Mouse (Mus musculus): ENCODE results near the gene 1190002N15Rik. TPM values are rescaled to one million over a fixed set of nuclear protein-coding genes. Genes with fewer than 3 reads are reported as not detected.

The 1190002N15Rik gene
- polyA plus RNA-seq, 1 experiment from 2014 or later, result 14.2 TPM

DNA sequence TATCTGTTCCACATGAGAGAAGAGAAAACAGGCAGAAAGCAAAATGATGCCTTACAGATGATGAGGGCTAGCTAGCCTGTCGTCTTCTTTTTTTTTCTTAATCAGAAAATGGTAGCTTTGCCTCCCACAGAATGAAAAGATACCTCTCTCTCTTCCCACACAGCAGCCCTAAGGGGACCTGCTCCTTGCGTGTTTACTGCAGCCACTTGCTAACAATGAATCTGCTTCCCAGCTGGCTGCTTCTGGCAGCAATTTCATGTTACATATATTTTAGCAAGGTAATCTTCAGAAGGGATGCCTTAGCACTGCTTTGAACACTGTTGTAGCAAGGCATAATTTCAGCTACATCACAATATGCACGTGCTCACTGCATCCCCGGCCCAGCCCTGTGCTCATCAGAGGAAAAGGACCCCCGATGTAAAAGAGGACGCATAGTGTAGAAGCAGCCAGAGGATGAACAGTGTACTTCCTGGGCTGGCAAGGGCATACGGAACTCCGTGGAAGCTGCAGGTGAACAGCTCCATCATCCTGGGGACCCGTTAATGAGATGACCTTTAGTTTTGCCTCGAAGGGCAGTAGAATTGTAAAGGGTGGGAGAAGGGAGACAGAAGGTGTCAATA lies 64.8 kb downstream of the 1190002N15Rik start:
- Histone ChIP-seq H3K4me2 (no peak overlapping the region), H3K36me3 (no peaks in the 10 kb centered on the region), H3K27ac (no peak overlapping the region), H3K4me3 (no peak overlapping the region), H3K9ac (no peak overlapping the region), H3K27me3 (no peaks in the 10 kb centered on the region), H3K4me1 (peaks cover 14% of the 10 kb centered on the region; the same call in 1 of the 2 replicates), H3K9me3 (no peaks in the 10 kb centered on the region)
- no peak for ATAC-seq (ENCODE audit: insufficient number of reproducible peaks, insufficient read depth, low FRiP score, low TSS enrichment, low read depth)
- 67% methylated on average over 10 of the region's 10 CpGs for WGBS

DNA sequence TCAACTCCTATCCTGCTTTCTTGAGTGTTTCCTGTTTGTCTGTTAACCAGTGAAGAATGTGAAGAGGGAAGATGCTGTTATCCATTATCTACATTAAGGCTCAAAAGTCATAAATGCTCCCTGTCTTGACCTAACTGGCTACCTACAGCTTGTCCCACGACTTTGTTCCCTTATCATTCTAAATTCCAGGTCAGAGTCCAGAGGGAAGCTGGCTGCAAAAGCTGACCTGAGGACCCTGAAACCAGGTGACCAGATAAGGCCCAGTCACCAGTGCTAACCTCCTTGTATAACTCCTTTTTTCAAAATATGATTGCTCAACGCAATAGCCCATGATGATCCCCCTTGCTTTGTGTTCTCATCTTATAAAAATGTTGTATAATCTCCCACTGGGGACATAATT lies 66.4 kb downstream of the 1190002N15Rik start:
- no peak overlapping the region for H3K27ac ChIP-seq
- no peak overlapping the region for H3K9ac ChIP-seq
- no peaks in the 10 kb centered on the region for H3K9me3 ChIP-seq
- peaks cover 14% of the 10 kb centered on the region; the same call in 1 of the 2 replicates for H3K4me1 ChIP-seq
- WGBS, result 61% methylated on average over 2 of the region's 2 CpGs
- no peaks in the 10 kb centered on the region for H3K27me3 ChIP-seq
- H3K4me2 ChIP-seq, result no peak overlapping the region
- no peak for ATAC-seq (ENCODE audit: insufficient number of reproducible peaks, insufficient read depth, low FRiP score, low TSS enrichment, low read depth)
- no peaks in the 10 kb centered on the region for H3K36me3 ChIP-seq
- no peak overlapping the region for H3K4me3 ChIP-seq

Other genes with a start within 250 kb of the 1190002N15Rik start
- 4.6 and 5.2 TPM in 2 replicates for gene Slc9a9, start 131.8 kb upstream of the 1190002N15Rik start, polyA plus RNA-seq (2015; fragmentation: Nextera tagmentation; extraction: Ambion mirVana)

Measured in embryonic facial prominence, embryonic 13.5 days (tissue).